Mouse (Mus musculus) left cerebral cortex, adult 11 months (tissue): ENCODE results near the gene Imp3.
A peak's percentile ranks its signal among the peaks of the same experiment; 100 is the strongest.
"Not testable (repeated sequence)": the region's sequence is repeated elsewhere in the genome, so short reads cannot be mapped to it uniquely, and the experiment has no call there.

Experiments used
- DNase-seq: peaks from one replicate; pipeline ENCODE4 v3.0.0; 2022; ENCODE audit warnings: low spot score

The Imp3 gene

DNA sequence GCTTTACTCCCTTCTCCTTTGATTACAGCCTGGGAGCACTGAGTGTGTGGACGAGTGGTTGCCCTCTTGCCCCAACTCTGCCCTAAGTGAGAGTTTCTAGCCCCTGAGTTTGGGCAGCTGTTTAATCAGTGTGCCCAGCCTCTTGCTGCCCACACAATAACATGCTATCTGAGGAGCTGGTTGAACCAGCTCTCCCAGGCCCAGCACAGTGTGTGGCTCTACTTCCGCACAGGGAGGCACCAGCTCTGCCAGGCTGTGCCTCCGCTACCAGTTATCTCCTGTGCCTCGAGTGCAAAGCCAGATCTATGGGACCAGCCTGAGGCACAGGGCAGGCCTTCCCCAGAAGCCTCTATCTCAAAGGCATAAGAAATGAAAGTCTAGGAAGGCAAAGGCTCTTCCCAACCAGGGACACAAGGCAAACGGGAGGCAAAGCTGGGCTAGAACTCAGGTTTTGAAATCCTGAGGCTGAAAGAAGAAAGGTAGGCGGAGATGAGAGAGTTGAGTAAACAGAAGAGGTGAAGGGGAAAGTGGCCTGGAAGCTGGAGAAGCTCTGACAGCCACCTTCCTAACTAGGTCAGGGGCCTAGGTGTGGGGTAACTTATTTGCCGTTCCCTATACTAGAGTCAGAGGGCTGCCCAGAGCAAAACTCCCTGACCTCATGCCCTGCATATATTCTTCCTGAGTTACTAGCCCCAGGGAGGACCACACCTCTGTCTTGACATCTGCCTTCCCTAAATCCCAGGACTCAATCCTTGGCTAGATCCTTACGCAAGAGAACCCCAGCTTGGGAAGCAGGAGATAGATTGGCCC lies 13.2 kb upstream of the Imp3 start:
- no peak for DNase-seq

DNA sequence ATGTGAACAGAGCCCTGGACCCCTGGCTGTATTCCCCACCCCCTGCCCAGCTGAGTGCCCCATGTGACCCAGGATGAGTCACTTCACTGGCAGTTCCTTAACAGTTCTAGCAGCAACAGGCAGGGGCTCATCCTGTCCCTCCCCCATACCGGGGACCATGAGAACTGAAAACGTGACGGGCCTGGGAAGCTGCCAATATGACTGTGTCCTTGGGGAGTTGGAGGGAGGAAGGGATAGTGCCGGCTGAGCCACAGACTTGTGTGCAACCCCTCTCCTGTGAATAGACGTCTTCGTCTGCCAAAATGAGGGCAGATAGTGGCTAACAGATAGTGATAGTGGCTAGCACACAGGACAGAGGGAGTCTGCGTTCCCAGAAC lies 12.6 kb upstream of the Imp3 start:
- DNase-seq: peak; percentile 46

DNA sequence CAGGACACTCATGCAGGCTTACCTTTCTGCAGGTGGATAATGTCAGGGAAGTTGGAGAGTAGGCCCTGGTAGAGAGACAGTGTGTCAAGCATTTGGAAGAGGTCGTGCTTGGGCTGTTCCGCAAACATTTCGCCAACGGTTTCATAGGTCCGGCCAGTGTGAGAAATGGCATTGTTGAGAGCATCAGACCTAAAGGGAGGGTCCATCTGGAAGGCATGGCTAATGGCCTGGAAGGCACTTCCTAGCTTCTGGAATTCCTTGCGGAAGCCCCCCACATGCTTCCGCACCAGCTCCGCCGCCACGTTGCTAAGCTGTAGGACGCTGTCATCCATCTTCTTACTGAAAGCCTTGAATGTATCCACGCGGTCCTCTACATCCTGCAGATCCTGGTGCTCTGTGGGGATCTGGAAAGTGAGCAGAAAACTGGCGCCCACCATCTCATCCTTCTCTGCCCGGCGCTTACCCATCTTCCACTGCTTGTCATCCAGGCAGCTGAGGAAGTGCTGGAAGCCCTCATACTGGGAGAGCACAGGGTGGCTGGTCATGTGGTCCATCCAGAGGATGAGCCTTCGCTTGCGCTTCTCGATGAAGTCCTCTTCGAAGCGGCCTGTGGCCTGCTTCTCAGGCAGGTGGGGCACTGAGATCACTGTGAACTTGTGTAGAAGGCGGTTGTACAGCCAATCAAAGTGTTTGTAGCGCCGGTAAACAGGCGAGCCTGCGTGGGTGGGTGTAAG lies 11.8 kb upstream of the Imp3 start:
- no peak for DNase-seq

DNA sequence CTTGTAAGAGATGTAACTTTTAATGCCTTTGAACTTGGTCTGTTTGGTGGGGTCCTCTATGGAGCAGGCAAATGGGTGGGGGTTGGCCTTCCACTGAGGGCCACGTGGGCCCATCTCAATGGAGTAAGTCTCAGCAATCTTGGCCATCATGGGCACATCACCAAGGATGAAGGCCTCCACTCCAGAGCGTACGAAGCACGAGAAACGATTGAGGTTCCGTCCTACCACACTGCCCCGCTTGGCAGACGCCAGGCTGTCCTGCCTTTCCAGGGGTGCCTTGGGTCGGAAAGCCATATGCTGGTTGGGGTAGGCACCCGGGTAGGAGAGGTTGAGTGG lies 11.3 kb upstream of the Imp3 start:
- DNase-seq: no peak

DNA sequence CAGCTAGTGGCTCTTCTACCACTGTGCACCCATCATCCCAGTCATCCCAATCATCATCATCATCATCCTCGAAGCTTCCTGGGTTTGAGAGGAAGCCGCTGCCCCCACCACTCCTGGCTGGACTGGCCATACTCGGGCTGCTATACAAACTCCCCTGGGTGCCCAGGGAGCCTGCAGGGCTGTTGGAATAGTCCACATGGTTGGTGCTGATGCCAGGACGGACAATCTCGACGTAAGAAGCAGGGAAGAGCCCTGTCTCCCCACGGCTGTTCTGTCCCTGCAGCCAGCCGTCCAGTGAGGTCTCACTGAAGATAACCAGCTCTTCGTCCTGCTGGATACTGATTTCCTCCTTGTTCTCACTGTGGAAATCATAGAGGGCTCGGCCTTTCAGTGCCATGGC lies 10.9 kb upstream of the Imp3 start:
- no peak for DNase-seq

DNA sequence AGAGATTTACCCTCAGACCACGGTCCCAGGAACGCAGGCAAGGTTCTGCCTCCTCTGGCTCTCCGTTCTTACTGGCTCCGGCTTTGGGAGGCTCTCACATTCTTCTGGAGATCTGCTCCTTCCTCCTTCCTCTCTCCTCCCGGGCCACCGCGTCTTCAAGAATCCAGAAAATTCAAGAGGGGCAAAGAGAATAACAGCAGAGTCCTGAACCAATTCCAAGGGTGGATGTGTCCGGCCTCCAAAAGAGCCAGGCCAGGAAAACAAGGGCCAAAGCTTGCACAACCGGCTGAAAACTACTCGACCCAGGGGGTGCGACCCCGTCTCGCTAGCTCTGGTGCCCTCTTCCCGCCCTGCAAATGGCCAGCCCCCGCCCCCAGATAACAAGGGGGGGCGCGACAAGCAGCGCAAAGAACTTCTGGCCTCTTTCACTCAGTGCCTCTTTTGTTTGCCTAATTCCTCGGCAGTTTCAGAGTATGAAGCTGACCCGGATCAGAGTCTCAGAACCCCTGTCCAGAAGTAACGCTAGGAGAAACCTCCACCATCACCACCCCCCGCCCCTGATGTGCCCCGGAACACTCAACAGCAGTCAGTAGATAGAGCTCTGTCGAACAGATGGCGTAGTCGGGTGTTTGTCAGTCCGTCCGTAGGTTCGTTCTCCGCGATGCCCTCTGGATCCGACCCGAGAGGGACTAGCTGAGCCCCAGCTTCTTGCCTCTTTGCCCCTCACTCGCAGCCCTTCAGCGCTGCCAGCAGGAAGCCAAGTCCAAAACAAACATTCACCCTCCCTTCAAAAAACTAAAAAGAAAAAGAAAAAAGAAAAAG lies 9.9 kb upstream of the Imp3 start:
- DNase-seq: no peak

DNA sequence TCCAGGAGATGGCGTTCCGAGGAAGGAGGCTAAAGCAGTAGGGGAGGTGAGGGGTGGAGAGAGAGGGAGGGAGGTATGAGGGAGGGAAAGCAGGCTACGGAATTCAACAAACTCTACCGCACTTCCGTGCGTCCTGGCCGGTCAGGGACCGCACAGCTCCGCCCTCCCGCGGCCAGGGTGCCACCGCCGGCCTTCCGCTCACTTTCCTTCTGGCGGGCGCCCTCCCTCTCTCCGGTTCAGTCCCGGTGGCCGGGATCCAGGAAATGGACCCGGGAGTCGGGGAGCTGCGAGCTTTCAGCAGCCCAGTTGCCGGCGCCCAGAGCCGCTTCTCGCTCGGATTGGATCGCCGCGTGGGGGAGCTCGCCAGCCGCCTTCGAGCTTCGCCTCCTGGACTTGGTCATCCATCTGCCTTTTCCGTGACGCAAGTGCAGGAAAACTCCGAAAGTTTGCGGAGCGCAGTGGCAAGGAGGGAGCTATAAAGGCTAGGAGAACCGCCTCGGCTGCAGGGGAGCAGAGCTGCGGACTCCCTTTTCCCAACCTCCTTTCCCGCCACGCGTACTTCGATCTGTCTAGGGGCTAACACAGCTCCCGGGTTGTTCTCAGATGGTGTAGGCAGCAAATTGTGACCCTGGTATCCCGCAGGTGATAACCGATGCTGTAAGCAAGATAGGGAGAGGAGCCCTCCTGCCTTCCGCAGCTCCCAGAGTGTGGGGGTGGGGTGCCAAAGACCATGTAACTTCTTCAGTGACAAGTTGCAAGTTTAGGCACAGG lies 9.0 kb upstream of the Imp3 start, which contains the start of gene Snx33:
Gene Snx33 (minus strand): TSS at position 331 of the 771 bp plus-strand sequence.
- peak; percentile 70 for DNase-seq

DNA sequence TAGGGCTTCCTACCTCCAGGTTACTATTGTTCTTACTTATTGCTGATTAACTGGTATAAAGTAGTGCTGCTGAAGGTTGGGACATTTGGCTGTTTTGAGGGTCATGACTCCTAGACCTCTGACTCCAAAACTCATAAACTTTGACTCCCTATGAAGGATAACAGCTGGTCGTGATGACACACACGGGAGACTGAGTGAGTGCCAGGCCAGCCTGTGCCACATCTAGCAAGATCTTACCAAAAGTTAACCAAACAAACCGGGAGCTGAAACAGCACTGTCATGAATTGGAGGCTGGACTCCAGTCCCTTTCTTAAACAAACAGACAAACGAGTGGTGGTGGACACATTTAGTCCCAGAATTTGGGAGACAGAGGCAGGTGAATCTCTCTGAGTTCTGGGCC lies 7.8 kb upstream of the Imp3 start:
- DNase-seq: no peak

DNA sequence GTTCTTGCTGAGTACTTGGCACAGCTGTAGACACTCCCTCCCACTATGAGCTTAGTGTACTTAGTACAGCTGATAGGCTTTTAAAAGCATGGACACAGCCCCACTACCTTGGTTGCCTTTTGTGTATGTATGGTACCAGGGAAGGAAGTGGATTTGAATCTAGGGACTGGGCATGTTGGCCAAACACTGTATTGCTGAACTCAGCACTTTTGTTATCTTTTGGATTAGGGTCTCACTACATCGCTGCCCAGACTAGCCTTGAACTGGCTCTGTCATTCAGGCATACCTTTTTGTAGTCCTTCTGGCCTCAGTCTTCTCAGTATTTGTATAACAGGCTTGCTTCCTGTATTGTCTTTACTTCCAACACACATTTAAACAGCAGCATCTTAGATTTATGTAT lies 6.7 kb upstream of the Imp3 start:
- no peak for DNase-seq

DNA sequence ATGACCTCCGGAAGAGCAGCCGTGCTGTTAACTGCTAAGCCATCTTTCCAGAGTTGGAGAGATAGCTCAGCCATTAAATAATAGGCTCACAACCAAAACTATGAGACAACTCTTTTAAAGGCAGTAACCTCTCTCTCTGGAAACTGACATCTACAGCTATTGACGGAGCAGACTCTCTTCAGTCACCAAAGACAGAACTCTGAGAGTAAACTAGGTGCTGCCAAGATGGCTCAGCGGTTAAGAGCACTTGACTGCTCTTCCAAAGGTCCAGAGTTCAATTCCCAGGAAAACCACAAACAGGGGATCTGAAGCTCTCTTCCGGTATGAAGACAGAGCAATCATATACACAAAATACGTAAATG lies 433 bp upstream of the Imp3 start:
- no peak for DNase-seq

DNA sequence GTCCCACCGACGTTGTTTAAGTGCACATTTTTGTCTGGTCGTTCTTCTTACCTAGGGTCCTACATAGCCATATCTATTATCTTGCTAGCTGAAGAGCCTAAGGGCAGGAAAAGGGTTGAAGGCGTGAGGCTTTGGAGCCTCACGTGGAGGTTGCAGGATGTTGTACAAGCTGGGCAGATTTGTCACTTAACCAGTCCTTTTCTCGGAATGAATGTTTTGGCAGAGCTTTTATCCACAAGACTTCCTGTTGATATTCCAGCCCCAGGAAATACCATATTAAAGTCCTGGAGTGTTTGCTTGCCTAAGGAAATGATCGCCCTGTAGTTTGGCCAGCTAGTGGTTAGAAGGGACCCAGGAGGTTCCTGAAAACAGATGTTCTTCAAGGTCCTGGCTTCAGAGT lies 1.1 kb downstream of the Imp3 start:
- DNase-seq: no peak

DNA sequence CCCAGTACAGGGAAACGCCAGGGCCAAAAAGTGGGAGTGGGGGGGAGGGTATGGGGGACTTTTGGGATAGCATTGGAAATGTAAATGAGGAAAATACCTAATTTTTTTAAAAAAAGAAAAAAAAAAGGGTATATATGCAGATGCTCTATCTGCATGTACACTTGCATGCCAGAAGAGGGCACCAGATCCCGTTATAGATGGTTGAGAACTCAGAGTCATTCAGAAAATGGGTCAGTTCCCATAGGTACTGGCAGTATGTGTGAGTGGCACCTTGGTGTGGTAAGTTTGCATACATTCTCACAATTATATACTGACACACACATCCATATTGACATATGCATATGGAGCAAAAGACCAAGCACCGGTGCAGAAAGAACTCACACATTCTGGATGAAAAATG lies 10.2 kb downstream of the Imp3 start:
- DNase-seq: not testable (repeated sequence)

DNA sequence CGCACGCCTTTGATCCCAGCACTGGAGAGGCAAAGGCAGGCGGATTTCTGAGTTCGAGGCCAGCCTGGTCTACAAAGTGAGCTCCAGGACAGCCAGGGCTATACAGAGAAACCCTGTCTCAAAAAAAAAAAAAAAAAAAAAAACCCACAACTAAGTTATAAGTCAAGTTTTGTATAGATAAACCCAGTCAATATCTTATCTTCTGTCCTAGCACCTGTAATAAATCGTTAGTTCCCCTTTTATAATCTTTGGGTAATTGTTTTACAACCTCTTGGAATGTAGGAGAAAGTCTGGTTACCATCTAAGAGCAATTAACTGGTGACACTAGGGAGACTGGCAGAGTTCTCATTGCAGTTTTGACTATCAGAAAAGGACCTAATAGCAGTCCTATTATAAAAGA lies 11.4 kb downstream of the Imp3 start:
- DNase-seq: not testable (repeated sequence)

DNA sequence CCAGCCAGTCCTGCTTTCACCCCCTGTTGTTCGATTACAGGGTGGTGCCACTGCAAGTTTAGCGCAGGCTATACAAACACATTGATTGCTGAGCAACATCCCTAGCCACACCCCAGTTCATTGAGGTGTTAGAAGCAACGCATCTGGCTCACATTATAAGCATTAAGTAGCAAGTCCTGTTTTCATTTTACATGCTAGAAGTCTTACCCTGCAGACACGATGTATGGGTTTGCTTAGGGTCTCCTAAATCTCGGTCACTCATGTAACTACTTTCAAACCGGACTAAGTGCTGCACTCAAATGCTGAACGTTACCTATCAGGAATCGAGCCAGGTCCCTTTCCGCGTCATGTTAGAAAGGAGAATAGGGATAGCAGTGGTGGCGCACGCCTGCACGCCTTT lies 12.5 kb downstream of the Imp3 start:
- DNase-seq: no peak

DNA sequence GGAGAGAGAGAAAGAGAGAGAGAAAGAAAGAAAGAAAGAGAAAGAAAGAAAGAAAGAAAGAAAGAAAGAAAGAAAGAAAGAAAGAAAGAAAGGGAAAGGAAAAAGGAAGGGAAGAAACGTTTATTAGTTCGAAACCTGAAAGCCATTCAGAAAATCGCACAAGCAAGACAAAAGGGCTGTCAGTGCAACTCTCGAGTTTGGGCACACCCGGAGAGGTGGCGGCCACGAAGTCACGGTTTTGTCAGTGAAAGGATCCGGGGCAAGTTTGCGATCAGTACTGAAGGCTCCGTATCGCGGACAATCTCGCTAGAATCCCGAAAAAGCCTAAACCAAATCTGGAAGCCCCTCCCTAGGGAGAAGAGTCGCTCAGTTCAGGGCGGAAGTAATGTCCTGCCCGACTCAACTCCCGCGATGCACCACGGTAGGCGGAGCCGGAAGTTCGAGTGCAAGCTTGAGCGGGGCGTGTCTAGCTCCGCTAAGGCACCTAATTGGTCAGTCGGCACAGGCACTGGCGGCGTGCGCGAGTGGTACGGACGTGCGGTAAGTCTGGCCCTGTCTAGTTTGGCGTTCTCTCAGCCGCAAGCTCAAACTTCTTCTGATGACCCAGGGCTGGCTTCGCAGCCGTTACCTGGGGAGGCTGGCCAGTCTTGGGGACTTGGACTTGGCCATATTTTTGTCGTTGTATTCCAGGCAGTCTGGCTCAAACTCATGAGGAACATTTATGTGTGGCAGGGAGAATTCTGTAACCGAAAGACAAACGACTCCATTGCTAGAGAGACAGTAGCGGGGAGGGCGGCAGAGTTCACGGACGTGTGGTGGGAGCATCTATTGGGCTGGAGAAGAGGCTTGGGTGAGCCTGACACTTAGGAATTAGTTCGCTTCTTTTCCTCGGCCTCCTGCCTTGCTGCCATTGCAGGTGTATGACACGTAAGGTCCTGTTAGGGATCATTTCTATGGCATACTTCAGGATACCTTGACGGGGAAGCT lies 13.4 kb downstream of the Imp3 start, which contains the start of gene Snupn:
Gene Snupn (plus strand): TSS at position 465 of the 987 bp plus-strand sequence.
- peak; percentile 90 for DNase-seq

DNA sequence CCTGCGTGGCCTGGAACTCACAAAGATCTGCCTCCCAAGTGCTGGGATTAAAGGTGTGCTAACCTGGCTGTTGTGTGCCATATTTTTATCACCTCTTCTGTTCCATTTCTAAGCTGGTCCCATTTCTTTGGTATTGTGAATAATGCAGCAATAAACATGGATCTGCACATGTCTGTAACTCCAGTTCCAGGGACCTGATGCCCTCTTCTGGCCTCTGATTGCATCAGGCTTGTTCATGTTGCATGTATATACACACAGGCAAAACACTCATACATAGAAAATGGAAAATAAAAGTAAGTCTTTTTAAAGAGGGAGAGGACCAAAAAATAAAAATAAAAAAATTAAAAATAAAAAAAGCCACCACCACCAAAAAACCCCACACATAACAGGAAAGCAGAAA lies 16.3 kb downstream of the Imp3 start:
- DNase-seq: no peak

DNA sequence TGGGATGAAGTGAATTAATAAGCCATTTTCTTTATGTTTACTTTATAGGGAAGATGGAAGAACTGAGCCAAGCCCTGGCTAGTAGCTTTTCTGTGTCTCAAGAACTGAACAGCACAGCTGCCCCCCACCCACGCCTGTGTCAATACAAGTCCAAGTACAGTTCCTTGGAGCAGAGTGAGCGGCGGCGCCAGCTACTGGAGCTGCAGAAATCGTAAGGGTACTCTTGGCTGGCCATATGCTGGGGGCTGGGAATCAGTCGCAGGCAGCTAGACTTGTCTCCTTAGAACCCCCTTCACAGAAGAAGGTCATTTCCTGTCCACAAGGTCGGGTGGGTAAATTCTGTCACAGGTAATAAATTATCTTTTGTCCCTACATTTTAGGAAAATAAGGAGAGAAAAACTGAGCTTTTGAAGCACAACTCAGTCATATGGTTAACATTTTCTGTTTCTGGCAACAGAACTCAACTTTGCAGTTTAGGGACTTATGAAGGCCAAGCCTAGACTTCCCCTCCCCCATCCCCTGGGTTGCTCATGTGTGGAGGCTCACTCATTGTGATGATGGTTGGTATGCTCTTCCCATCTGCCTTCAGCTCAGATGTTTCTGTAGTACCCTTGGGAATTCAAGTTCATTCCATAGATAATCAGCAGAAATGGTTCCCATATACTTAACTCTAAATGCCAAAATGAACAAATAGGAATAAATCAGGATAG lies 19.8 kb downstream of the Imp3 start:
- no peak for DNase-seq

DNA sequence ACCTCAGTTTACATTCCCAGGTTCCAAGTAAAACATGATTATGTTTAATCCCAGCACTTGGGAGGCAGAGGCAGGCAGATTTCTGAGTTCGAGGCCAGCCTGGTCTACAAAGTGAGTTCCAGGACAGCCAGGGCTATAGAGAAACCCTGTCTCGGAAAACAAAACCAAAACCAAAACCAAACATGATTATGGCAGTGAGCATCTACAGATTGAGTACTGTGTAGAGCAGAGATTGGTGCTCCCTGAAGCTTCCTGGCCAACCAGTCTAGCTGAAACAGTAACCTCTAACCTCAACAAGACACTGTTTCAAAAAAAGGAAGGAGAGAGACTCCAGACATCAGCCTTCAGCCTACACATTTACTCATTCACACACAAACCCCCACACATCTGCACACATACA lies 21.4 kb downstream of the Imp3 start:
- no peak for DNase-seq

DNA sequence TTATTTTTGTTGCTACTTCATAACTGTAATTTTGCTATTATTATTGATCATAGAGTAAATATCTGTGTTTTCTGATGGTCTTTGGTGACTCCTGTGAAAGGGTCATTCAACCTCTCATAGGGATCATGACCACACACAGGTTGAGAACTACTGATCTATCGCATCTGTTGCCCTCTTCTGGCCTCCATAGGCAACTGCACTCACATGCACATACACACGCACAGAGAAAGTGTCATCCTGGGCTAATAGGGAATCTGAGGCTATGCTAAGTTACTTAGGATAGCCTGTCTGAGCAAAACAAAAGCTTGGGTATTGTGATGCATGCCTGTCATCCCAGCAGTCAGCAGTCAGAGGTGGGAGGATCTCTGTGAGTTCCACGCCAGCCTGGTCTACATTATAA lies 24.3 kb downstream of the Imp3 start:
- no peak for DNase-seq

DNA sequence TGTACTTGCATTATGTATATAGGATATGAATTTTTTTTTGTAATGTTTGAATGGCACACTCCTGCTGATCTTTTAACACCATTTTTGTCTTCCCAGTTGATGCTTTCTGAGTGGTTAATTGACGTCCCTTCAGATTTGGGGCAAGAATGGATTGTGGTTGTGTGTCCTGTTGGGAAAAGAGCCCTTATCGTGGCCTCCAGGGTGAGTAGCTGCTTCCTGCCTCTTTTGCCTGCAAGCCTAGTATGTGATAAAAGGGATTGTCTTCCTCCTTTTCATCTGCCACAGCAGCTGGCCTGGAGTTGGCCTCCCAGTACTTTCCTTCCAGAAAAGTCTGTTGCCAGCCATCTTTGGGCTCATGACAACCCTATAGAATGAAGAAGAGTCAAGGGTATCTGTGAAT lies 32.9 kb downstream of the Imp3 start:
- DNase-seq: no peak
